Comparison of ENCODE assay signal across 12 mouse cellular contexts in the genomic region with DNA sequence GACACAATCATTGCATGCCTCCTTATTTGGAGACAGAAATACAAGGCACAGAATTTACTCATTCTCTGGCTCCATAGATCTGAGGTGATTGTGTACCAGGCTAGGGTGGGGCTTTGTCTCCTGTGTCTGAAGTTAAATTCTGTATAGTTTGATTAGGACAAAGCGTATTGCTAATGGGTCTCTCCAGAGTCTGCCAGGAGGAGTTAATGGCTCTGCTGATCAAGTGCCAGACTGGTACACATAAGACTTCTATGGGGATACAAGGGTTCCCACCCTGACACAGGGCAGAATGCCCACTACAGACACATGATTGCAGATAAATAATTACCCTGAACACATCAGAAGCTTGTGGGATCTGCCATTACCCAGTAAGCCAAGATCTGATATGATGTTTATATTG.
"Had no signal": no experiment of that assay in that cellular context is flagged by ENCODE, and none has a peak within 500 bp of the region (broad histone marks: within the 10 kb centered on the region; RNA-seq: fewer than 3 reads in every experiment).

No protein-coding gene starts in this region.

- H3K9me3 ChIP-seq: liver, embryonic 13.5 days; midbrain, embryonic 12.5 days had no signal

- H3K9ac ChIP-seq: liver, embryonic 13.5 days; midbrain, embryonic 12.5 days had no signal

- H3K4me3 ChIP-seq: liver, embryonic 13.5 days; midbrain, embryonic 12.5 days; myocyte had no signal

- H3K4me1 ChIP-seq: liver, embryonic 13.5 days; midbrain, embryonic 12.5 days had no signal

- H3K36me3 ChIP-seq: liver, embryonic 13.5 days; midbrain, embryonic 12.5 days had no signal

- H3K4me2 ChIP-seq: liver, embryonic 13.5 days; midbrain, embryonic 12.5 days had no signal

- DNase-seq: kidney, adult 18-20 months; kidney, adult 9 months; kidney, postnatal 14 days; kidney, postnatal 4 days; liver, embryonic 13.5 days; lung, adult 2 months; lung, postnatal 14 days; lung, postnatal 4 days; thymus, adult 18-20 months; thymus, postnatal 36 days had no signal

- H3K27me3 ChIP-seq: liver, embryonic 13.5 days; midbrain, embryonic 12.5 days had no signal

- H3K27ac ChIP-seq: liver, embryonic 13.5 days; midbrain, embryonic 12.5 days had no signal
